8 mouse cellular contexts compared by ENCODE assay signal in the genomic region with DNA sequence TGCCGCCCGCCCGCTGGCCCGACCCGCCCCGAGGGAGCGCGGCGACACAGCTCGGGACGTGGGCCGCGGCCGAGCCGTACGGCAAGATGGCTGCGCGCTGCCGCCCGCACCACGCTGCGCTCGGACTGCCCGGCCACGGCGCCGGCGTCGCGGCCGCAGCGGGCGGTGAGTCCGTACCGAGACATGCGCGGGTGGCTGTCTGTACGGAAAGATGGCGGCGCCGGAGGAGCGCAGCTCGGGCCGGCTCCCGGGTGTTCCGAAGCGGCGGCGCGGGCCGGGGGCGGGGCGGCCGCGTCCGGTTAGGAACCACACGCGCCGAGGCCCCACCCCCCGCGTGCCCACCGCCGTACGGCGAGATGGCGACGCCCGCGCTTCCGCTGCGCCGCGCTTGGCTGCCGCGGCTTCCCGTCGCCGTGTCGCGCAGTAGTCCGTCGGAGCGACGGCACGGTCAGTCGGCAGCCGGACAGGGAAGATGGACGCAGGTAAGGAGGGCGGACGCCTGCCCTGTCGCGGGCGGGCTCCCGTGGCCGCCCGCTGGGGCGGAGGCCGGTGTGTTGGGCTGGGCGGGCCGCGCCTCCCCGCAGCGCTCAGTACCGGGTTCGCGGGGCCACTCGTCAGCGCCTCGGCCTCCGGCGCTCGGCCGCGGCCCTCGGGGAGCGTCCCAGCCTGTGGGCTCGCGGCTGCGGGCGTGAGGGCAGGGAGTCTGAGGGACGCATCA. TPM values are rescaled to one million over a fixed set of nuclear protein-coding genes. Genes with fewer than 3 reads are reported as not detected.
DNase-seq lines count a peak whose midpoint lies in the region; ATAC-seq and TF ChIP-seq lines count a peak whose summit lies in the region.

A gene (minus strand): TSS at position 292 of the 718 bp plus-strand sequence.

- peak within 1 kb of the TSS; percentile 43; the same call in 1 of the 2 replicates for H3K27ac ChIP-seq in ES-E14 (ENCODE audit: insufficient read depth, low read depth, low read length, poor library complexity, severe bottlenecking)
- H3K27ac ChIP-seq in forebrain, embryonic 16.5 days (ENCODE audit: low read length), result peak within 1 kb of the TSS; percentile 74
- peak within 1 kb of the TSS; percentile 87 for H3K27ac ChIP-seq in neural tube, embryonic 14.5 days (ENCODE audit: low read depth, low read length)
- peak within 1 kb of the TSS; percentile 85 for H3K27ac ChIP-seq in testis, adult 2 months (ENCODE audit: control insufficient read depth, insufficient read depth, low read depth, low read length)

- TF ChIP-seq CTCF in testis, adult 2 months (IDR thresholded peaks at IDR 0.05; ENCODE audit: control insufficient read depth, insufficient read depth, insufficient replicate concordance, low read depth, low read length), result no peak

- peak within 1 kb of the TSS; percentile 81 to 91 for H3K4me3 ChIP-seq in ES-E14 (ENCODE audit: insufficient read depth in 1 of 2, low read depth in 1 of 2, low read length in 2 of 2, poor library complexity in 1 of 2, severe bottlenecking in 1 of 2)
- peak within 1 kb of the TSS; percentile 76 for H3K4me3 ChIP-seq in forebrain, embryonic 16.5 days (replicated peaks; ENCODE audit: low read length)
- peak within 1 kb of the TSS; percentile 94 for H3K4me3 ChIP-seq in neural tube, embryonic 14.5 days (ENCODE audit: low read depth, low read length)
- H3K4me3 ChIP-seq in testis, adult 2 months (ENCODE audit: control insufficient read depth, low read depth, low read length), result peak within 1 kb of the TSS; percentile 94

- intact Hi-C loops in heart, postnatal 25 days (cut with DNase I), result loop anchor here (5.0 to 10.0 kb wide), 4 partner anchors 48 to 410 kb away; a partner anchor contains a TSS

- H3K27me3 ChIP-seq in forebrain, embryonic 16.5 days (replicated peaks; ENCODE audit: control insufficient read depth, insufficient read depth, low read length), result no peaks in the 10 kb centered on the region
- no peaks in the 10 kb centered on the region for H3K27me3 ChIP-seq in neural tube, embryonic 14.5 days (ENCODE audit: control insufficient read depth, insufficient read depth, low read length)
- H3K27me3 ChIP-seq in testis, adult 2 months (ENCODE audit: control insufficient read depth, insufficient read depth, low read length), result no peaks in the 10 kb centered on the region

- H3K9ac ChIP-seq in ES-E14 (ENCODE audit: insufficient read depth, low read depth, low read length, poor library complexity, severe bottlenecking), result peak within 1 kb of the TSS; percentile 85
- H3K9ac ChIP-seq in forebrain, embryonic 16.5 days (replicated peaks; ENCODE audit: low read depth, low read length), result peak within 1 kb of the TSS; percentile 86
- H3K9ac ChIP-seq in neural tube, embryonic 14.5 days (replicated peaks; ENCODE audit: low read depth, low read length), result peak within 1 kb of the TSS; percentile 84

- peak; percentile 94 for ATAC-seq in forebrain, embryonic 16.5 days
- peak; percentile 94 for ATAC-seq in neural tube, embryonic 14.5 days (ENCODE audit: low read depth)

- no peak for DNase-seq in ES-E14 (ENCODE audit: low read depth, low spot score)
- peak; percentile 90 to 97 for DNase-seq in cerebellum, adult 18-20 months
- peak; percentile 85 for DNase-seq in heart, postnatal 25 days (ENCODE audit: low spot score)
- DNase-seq in layer of hippocampus, adult 18-20 months (ENCODE audit: low spot score in 2 of 2), result peak; percentile 91 to 95
- peak; percentile 93 for DNase-seq in lung, adult 18-20 months

- peak; percentile 70 for TF ChIP-seq POLR2A in testis, adult 2 months (IDR thresholded peaks at IDR 0.05; ENCODE audit: control insufficient read depth, low read depth, low read length)

- peaks cover 9% of the 10 kb centered on the region for H3K36me3 ChIP-seq in ES-E14 (ENCODE audit: control insufficient read depth, insufficient read depth, low read length, poor library complexity, severe bottlenecking)
- H3K36me3 ChIP-seq in forebrain, embryonic 16.5 days (ENCODE audit: control insufficient read depth, insufficient read depth), result 0 out of 2 replicates have a peak, but pooled peaks cover 2% of the 10 kb centered on the region
- no peaks in the 10 kb centered on the region; the same call in 1 of the 2 replicates for H3K36me3 ChIP-seq in neural tube, embryonic 14.5 days (ENCODE audit: control insufficient read depth, insufficient read depth, low read length)
- H3K36me3 ChIP-seq in testis, adult 2 months (ENCODE audit: control insufficient read depth, insufficient read depth, low read length), result no peaks in the 10 kb centered on the region; the same call in 1 of the 2 replicates

- in situ Hi-C loops in ES-E14 (cut with MboI; ENCODE audit: low sequenced_read_pairs in 2 of 2, unreplicated experiment in 2 of 2), result no loop called here

- H3K4me2 ChIP-seq in forebrain, embryonic 16.5 days (ENCODE audit: low read length), result peak within 1 kb of the TSS; percentile 71
- H3K4me2 ChIP-seq in neural tube, embryonic 14.5 days (ENCODE audit: low read depth, low read length), result peak within 1 kb of the TSS; percentile 87

- no peaks in the 10 kb centered on the region for H3K9me3 ChIP-seq in ES-E14 (ENCODE audit: control insufficient read depth, insufficient read depth, low read depth, low read length)
- H3K9me3 ChIP-seq in forebrain, embryonic 16.5 days (ENCODE audit: control insufficient read depth, low read length), result no peaks in the 10 kb centered on the region
- no peaks in the 10 kb centered on the region for H3K9me3 ChIP-seq in neural tube, embryonic 14.5 days (ENCODE audit: control insufficient read depth, low read length)

- peaks cover 0 to 9% of the 10 kb centered on the region in 2 experiments; a peak in 3 of 4 replicates for H3K4me1 ChIP-seq in ES-E14 (ENCODE audit: control insufficient read depth in 2 of 2, insufficient read depth in 2 of 2, low read length in 2 of 2, poor library complexity in 1 of 2)
- H3K4me1 ChIP-seq in forebrain, embryonic 16.5 days (replicated peaks; ENCODE audit: control insufficient read depth, insufficient read depth, low read length), result peaks cover 22% of the 10 kb centered on the region
- H3K4me1 ChIP-seq in neural tube, embryonic 14.5 days (ENCODE audit: control insufficient read depth, insufficient read depth, low read length), result peaks cover 15% of the 10 kb centered on the region
- H3K4me1 ChIP-seq in testis, adult 2 months (ENCODE audit: control insufficient read depth, insufficient read depth, low read length), result peaks cover 6% of the 10 kb centered on the region

- WGBS in forebrain, embryonic 16.5 days, result under 1% methylated on average over 99 of the region's 121 CpGs
- WGBS in neural tube, embryonic 14.5 days, result 0% methylated on average over 75 of the region's 121 CpGs

TF ChIP-seq in ES-E14, 5 proteins besides CTCF, POLR2A, EP300 and RAD21:
- TF ChIP-seq ZNF384 (IDR thresholded peaks at IDR 0.05; ENCODE audit: low read depth, low read length) (no peak), MAFK (IDR thresholded peaks at IDR 0.05; ENCODE audit: insufficient read depth, low read depth, low read length) (no peak), CHD2 (IDR thresholded peaks at IDR 0.05; ENCODE audit: low read depth, low read length) (no peak), HCFC1 (IDR thresholded peaks at IDR 0.05; ENCODE audit: borderline replicate concordance, insufficient read depth, low read length) (peak; percentile 77; the same call in 1 of the 2 replicates), ZC3H11A (IDR thresholded peaks at IDR 0.05; ENCODE audit: borderline replicate concordance, low read depth, low read length) (no peak)
TF ChIP-seq in ES-E14: peak in this region for 1.

RNA-seq across cellular contexts. Expression of the gene that starts here (rescaled TPM):
- 46.2 and 53.9 TPM in 2 replicates for total RNA-seq in ES-E14 (2012; rRNA removed)
- 47.5 and 50.2 TPM in 2 replicates for polyA plus RNA-seq in forebrain, embryonic 16.5 days (2015; fragmentation: Nextera tagmentation; extraction: Ambion mirVana)
- 10 to 100 TPM; 78.5 to 84.7 TPM for total RNA-seq in heart, postnatal 25 days (2021)
- total RNA-seq in layer of hippocampus, adult 18-20 months (2021), result 10 to 100 TPM; 35.7 to 37.6 TPM
- 41.9 and 43.0 TPM in 2 replicates for polyA plus RNA-seq in neural tube, embryonic 14.5 days (2014; fragmentation: Nextera tagmentation; extraction: Ambion mirVana)
- polyA plus RNA-seq in testis, adult 2 months (2012; rRNA removed), result 261 and 291 TPM in 2 replicates
